Mouse (Mus musculus): ENCODE measurements at regions not wholly inside any gene's neighbourhood (a gene's known extent, or its start where the extent isn't known, plus 50 kb on each side); places are given as distances from the start of the nearest gene placed in this dataset.

DNA sequence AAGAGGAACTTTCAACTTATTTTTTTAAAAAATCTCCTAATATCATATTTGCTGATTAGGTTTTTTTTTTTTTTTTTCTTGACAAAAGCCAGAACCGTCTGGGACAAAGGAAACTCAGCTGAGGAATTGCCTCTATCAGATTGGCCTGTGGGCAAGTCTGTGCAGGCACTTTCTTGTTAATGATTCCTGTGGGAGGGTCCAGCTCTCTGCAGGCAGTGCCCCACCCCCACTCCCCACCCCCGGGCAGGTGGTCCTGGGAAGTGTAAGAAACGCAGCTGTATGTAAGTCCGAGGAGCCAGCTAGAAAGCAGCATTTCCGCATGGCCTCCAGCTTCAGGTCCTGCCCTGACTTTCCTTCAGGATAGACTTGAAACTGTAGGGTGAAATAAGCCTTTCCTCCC, 377.7 kb downstream of the Sox2 start:
- DNase-seq (ENCODE audit: low spot score in 2 of 2) = no peak

DNA sequence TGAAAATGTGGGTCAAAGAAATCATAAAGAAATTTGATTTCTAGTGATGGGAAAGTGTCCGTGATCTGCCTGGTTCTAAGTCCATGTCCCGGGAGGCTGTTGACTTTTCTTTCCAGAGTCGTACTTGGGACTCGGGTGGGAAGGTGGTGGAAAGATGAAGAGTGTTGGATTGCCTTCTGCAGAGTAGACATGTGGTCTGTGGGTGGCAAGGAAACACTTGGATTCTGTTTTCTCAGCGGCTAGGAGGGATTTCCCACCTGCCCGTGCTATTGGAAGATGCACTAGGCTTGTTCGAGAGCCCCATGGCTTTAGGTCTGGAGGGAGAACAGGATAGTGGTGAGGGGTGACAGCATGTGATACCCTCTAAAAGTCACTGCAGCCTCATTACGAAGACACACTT, 379.7 kb downstream of the Sox2 start:
- peak; percentile 3 to 4 for DNase-seq (ENCODE audit: low spot score in 2 of 2)

DNA sequence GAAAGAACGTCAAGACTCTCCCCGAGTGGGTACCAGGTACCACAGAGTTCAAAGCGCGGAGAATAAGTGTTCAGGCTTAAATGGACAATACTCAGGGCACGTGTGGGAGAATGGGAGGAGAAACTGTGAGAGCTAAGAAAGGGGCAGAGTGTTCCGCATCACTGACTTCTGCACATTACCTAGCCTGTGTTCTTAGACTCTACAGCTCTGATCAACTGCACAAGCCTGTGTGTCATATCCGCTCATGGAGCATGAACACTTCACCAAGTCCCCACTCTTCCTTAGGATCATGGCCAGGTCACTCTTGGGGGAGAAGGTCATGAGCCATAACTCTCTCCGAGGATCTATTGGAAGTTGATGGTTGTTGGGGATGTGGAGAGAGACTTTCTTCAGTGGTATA, 383.4 kb downstream of the Sox2 start:
- no peak for DNase-seq (ENCODE audit: low spot score in 2 of 2)

DNA sequence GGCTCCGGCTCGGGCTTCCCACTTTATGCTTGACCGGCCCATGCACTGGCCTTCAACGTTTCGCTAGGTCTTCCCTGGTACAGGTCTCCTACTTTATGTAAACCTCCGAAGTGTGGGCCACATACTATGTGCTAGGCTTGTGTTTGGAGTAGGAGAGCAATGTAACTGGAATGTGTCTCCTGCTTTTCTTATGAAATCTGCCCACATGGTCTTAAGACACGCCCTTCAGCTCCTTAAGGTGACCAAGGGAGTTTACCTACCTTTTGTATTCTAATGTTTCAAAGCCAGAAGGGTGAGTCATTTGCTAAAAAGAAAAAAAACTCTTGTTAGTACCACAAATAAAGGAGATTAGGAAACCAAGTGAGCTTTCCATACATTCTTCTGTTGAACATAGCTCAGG, 385.0 kb downstream of the Sox2 start:
- DNase-seq (ENCODE audit: low spot score in 2 of 2) = no peak

DNA sequence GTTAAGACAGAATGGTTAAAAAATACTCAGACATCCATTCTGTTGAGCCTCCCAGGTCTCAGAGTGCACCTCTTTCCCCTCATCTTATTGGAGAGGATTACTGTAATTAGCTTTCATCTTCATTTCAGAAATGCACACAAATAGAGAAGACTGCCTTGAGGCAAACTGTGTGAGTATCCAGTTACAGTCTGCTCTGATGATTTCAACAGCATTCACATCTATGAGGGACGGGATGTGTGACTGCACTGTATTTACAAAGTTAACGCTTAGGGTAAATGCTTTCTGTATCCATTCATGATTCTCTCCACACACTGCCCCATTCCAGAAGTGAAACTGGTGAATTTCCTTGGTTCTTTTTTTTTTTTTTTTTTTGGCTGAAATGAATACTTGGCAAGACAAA, 393.5 kb downstream of the Sox2 start:
- no peak for DNase-seq (ENCODE audit: low spot score in 2 of 2)

DNA sequence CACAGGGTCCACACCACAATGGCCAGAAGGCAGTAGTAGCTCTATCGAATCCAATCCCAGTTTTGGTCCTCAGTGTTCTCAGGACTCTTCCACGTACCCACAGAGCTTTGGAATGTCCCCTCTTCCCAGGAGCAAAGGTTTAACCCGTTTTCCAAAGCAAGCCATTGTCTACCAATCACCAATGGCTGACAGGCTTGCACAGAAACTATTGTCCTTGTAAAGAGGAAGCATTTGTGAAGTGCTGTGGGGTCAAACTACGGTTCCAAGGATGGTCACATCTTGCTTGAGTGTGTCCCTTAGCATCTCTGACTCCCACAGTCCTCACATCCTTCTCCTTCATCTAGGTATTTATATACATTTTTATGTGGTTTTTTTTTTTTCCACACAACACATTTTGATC, 409.2 kb downstream of the Sox2 start:
- DNase-seq (ENCODE audit: low spot score in 2 of 2) = no peak

DNA sequence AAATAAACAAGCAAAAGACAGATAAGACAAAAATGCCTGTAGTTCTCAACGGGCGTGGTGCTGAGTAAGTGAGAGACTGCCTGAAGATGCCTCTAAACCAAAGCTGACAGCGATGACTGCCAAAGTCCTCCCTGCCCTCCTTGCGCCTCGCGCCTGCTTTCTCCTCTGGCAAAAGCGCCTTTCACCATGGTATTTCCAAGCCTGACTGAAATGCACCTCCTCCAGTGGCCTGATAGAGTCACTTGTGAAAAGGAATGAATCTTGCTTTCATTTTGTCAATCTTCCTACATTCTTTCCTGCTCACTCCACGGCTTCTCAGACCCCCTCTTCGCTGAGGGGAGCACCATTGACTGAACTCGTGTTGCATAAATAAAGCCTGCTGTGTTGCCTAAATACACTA, 409.8 kb downstream of the Sox2 start:
- no peak for DNase-seq (ENCODE audit: low spot score in 2 of 2)

DNA sequence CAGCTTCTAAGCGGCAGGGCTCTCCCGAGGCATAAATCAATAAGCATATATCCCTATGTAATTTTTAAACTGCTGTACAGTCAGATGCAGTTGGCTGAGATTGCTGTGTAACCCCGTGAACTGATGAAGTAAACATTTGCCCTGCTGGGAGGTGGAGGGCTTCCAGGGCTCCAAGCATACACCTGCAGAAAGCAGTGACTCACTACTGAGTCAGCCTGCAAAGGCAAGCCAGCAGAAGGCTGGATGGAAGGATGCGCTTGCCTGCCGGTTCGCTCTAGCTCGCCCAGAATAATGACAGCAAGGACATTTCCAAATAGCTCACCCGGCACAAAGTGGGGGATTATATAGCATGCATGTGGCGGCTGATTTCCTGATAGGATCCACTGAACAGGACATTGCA, 416.6 kb downstream of the Sox2 start:
- DNase-seq (ENCODE audit: low spot score in 2 of 2) = peak; percentile 7 to 12

DNA sequence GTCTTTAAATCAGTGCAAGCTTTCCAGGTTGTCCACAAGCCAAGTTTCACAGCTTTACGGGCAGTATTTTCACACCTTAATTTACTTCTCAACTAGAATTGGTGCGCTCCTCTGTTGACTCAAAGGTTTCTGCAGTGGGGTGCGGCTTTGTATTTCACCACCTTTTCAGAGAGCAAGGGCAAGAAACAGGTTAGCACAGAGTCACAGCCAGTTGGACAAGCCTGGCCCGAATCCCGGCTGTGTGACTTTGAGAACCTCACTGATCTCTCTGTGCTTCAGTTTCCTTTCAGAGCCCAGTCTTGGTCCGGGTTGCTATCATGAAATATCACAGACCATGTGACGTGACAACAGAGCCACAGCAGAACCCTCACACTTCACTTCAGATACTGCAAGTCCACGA, 418.4 kb downstream of the Sox2 start:
- no peak for DNase-seq (ENCODE audit: low spot score in 2 of 2)

DNA sequence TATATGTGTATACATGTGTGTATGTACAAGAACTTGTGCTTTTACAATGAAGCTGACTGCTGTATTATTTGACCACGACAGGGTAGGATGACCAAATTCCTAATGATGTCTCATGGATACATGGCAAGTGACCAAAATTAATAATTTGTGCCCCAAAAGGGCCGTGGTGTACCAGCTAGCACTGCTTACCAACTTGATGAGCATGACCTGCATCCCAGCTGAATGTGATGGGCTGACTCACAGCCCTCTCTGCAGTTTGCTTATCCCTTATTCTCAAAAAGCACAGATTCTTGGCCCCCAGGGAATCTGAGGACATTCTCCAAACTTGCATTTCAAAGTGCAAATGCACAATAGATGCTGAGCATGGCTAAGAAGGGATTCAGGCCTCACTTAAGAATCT, 420.8 kb downstream of the Sox2 start:
- DNase-seq (ENCODE audit: low spot score in 2 of 2) = no peak

DNA sequence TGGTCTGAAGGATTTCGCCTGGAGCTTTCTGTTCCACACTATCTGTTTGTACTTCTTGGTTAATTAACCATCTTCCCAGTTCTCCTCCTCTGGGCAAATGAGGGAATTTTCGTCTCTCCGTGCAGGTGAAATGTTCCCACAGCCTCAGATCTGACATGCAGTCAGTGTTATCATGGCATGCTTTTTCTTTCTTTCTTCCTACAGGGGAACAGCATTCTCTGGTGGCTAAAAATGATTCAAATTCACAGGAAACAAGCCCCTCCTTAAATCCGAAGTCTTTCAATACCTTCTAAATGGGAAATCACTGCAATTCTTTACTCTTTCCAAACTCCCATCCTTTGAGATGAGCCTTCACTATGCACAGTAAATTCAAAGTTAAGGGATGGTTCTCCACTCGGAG, 429.7 kb downstream of the Sox2 start:
- DNase-seq (ENCODE audit: low spot score in 2 of 2) = no peak

DNA sequence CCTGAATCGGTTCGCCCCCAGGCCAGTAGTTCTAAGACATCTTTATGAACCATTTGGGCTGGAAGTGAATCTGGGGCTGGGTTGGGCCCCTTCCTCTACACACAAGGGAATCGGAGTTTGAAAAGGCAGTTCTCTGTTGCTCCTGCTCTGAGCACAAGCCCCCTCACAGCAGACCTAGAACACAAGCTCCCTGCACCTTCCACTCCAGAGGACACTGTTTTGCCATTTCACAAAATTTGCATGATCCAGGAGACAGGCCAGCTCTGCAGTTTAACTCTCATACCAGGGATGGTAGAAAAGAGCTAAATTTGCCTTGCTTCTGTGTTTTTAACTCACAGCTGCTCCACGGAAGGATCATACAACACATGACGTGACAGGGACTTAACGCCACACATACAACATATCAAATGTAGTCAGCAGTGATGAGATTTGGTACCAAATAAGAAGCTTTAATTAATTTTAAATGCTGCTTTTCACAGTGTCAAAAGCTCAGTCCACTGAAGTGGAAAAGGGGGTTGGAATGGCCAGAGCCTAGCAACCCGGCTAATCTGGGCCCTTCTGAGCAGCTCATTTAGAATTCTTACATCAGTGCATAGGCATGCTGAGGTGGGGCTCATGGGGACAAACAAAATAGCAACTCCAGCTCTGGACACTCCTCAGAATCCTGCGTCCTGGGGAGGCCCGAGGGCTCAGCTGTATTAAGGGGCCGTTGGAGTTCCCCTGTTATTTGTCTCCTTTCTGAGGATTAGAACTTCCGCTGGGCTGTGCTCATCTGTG, 434.1 kb downstream of the Sox2 start:
- peak in 1 of 2 experiments; percentile 19 for DNase-seq (ENCODE audit: low spot score in 2 of 2)

DNA sequence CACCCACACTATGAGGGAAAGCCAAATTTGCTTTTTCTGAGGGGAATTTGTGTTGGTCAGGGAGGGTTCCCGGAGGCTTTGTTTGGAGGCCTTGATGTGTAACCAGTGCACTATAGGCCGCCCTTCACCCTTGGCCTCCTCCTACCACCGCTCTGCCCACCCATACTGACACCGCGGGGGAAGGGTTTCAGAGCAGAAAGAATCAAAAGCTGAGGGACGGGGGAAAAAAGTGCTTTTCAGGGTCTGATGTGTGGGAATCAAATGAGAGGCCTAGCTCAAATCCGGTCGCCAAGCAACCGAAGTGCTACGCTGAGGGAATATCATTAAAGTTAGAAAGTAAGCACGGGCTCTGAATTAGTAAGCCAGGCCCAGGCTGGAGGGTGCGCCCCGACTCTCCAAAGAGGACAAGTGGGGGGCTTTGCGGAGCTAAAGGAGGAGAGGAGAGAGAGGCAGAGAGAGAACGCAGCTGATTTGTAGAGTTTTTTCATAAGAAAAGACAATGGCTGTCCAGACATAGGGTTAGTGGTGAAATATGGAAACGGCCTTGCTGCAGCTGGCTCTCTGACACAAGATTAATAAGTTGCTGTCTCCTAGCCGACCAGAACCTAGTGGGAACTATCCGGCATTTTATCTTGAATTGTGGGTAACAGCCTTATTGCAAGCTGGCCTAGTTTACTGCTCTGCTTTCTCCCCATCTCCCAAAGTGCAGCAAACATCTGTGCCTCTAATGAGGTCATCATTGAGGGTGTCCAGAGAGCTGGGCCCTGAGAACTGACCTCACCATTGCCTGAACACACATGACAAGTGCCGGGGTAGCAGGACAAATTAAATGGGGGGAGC, 438.3 kb downstream of the Sox2 start:
- DNase-seq (ENCODE audit: low spot score in 2 of 2) = peak; percentile 69 to 73

DNA sequence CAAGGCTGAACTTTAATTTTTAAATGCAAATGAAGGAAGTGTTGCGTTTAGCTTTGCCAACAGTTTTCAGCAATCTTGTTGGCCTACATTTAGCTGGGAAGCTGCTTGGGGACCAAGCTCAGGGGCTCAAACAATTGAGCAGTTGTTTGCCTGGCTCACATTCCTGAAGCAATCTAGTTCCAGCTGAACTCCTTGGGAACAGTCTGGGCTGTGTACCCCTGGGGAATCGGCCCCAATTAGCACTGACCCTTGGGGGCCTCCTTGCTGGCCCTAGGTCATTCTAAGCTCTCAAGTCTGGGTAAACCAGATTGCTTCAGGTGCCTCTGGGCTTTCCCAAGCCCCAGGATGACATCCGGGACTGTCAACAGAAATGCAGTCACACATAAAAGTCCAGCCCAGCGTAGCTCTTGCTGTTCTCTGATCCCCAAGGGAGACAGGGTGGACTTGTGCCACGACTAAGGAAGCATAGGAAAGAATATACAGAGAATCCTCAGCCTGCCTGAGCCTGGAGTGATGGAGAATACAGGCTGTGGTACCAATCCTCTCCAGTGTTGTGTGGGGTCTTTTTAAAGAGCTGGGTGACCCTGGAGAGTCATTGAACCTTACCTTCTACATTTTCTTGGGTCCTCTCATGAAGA, 440.4 kb downstream of the Sox2 start:
- DNase-seq (ENCODE audit: low spot score in 2 of 2) = peak; percentile 39 to 56

DNA sequence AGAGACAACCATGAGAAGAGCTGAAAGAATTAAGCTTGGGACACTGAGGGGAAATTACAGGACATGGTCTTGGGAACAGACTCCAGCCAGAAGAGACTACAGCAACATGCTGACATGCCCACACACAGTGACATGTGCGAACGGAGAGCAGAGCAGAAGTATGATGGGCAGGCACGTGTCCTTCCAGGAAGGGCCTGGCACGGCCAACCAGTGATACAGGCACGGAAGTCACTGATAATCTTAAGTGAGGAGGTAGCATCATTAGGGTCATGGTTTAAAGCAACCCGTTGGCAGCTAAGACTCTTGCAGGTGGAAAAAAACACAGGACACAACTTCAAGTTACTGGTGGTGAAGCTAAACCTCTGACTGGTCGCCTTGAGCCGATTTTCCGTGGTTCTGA, 442.8 kb downstream of the Sox2 start:
- no peak for DNase-seq (ENCODE audit: low spot score in 2 of 2)

DNA sequence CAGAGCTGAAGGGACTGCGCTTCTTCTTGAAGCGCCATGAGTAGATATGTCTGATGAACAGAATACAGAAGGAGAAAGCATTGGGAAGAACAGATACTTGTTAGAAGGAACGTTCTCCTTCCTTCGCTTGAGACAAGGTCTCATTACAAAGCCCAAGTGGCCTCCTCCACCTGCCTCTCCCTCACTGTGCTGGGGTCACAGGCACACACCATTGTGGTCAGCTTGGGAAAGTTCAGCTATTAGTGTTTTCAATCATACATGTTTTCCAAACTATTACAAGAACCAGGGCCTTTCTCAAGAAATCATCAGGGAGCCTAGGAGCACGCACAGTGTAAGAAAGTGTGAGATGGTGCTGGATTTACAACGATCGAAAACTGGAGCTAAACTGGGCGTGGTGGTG, 445.0 kb downstream of the Sox2 start:
- DNase-seq (ENCODE audit: low spot score in 2 of 2) = no peak

DNA sequence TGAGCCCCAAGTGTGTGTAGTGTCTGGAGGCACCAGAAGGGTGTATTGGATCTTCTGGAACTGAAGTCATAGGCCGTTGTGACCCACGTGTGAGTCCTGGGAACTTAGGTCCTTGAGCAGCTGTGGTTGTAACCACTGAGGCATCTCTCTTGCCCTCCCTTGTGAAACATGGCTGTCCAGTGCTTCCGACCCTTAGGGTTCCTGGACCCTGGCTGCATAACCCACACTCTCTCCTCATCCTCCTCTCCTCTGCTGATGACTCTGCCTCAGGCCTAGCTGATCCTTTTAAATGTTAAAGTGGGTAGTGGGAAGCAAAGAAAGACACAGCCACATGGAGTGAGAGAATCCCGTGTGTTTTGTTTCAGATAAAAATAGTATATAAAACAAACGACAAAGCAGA, 446.2 kb downstream of the Sox2 start:
- DNase-seq (ENCODE audit: low spot score in 2 of 2) = no peak

DNA sequence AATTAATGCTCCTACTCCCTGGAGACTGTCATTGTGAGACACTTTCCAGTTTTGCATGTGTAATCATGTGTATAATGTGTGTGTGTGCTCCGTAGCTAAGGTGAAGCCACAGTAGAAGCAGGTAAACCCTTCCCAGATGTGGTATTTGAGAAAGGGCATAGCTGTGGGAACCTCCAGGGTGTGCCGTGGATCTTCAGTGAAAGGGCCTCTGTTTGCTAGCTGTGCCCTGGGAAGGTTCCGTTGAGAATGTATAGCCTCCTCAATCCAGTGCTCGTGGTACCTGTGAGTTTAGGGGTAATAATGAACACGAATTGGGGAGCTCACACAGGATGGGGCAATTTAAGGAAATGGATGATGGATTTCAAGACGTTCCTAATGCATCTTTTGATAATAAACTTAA, 447.6 kb downstream of the Sox2 start:
- no peak for DNase-seq (ENCODE audit: low spot score in 2 of 2)

DNA sequence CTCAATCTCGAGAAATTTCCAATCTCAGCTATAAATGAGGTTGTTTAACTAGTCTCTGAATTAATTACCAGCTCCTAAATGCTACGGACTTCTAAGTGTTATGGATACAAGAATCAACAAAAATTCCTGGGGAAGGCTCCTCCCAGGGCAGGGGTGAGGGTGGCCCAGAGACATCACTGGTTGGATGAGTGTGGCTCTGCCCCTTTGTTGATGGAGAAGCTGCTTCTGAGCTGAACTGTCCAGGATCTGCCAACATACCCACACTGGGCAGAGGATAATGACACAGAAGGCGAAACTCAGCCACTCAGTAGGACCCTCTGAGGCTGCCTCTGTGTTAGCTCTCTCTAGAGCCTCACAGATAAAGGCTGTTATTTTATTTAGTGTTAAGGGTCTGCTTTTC, 449.0 kb downstream of the Sox2 start:
- no peak for DNase-seq (ENCODE audit: low spot score in 2 of 2)

DNA sequence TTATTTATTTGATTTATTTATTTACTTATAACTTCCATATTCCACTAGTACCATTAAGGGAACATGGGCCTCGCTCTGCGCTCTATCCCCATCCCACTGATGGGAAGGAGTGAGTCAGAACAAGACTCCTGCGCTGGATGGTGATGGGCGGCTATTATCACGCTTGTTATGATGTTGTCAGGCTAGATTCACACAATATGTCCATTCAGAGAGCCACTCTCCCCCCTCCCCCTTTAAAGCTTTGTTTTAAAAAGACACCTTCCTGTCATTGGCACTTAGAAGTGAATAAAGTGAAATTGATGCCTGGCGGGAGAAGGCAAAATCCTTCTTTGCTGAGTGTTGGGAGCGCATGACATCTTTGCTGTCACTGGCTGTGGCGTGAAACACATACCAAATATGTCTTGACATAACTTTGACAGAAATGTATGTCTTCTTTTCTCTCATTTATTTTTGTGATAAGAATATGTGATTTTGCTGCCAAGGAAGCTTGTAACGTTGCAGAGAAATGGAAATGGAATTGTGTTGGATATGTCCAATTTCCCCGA, 449.7 kb downstream of the Sox2 start:
- no peak for DNase-seq (ENCODE audit: low spot score in 2 of 2)

DNA sequence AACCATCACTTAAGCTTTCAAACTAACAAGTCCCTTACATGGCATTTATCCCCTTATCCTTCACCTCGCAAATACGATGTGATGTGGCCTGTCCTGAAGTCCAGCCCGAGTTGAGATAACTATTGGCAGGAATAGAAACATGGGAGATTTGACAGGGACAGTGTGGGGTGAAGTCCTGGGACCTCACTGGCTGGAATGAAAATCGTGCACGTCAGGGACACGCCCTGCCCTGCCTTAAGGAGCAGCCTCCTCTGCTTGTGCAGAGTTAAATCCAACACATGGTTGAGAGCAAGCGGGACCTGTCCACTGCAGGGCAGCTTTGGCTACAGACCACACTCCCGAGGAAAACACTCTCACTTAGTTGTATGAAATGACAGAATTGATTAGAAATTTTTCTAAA, 451.1 kb downstream of the Sox2 start:
- DNase-seq (ENCODE audit: low spot score in 2 of 2) = no peak

DNA sequence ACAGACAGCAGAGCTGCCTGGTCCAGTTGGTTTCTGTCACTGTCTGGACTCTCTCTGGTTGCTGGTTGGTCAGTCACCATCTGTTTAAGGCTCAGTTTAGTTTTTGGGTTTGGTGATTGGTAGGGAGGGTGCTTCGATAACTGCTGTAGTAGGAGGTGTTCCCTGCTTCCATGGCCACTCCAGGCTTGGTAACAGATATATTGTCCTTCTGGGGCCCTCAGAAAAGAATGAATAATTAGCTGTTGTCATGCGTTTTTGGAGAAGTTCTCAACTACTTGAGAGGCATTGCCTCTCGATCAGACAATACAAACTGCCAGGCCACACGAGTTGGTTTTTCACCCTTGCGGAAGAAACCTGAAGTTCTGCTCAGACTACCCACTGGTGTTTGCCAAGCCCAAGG, 451.7 kb downstream of the Sox2 start:
- DNase-seq (ENCODE audit: low spot score in 2 of 2) = no peak

All from layer of hippocampus, adult 8-10 months (tissue).